Comparison of ENCODE assay signal across 24 mouse cellular contexts in genomic region chr7:56257875-56258441, GRCm38 (mm10). TPM values are rescaled to one million over a fixed set of nuclear protein-coding genes. Genes with fewer than 3 reads are reported as not detected.
"Had no signal": no experiment of that assay in that cellular context is flagged by ENCODE, and none has a peak within 500 bp of the region (broad histone marks: within the 10 kb centered on the region; RNA-seq: fewer than 3 reads in every experiment).

No protein-coding gene starts in this region.

- ATAC-seq: midbrain, embryonic 15.5 days had no signal

- H3K4me1 ChIP-seq: liver, embryonic 13.5 days; midbrain, embryonic 12.5 days; midbrain, embryonic 15.5 days; neural tube, embryonic 12.5 days; neural tube, embryonic 15.5 days had no signal

- DNase-seq: kidney, postnatal 14 days; kidney, postnatal 4 days; layer of hippocampus, postnatal 36 days; liver, embryonic 13.5 days; lung, adult 2 months; right cerebral cortex, adult 18-20 months; right cerebral cortex, postnatal 14 days; right cerebral cortex, postnatal 4 days; thymus, adult 2 months; thymus, postnatal 14 days; thymus, postnatal 4 days had no signal

- H3K36me3 ChIP-seq: liver, embryonic 13.5 days; midbrain, embryonic 12.5 days; midbrain, embryonic 15.5 days; neural tube, embryonic 12.5 days; neural tube, embryonic 15.5 days had no signal

- H3K4me3 ChIP-seq: left cerebral cortex, adult 2 months; liver, embryonic 13.5 days; midbrain, embryonic 12.5 days; midbrain, embryonic 15.5 days; neural tube, embryonic 12.5 days; neural tube, embryonic 15.5 days had no signal

- H3K27me3 ChIP-seq: liver, embryonic 13.5 days; midbrain, embryonic 12.5 days; midbrain, embryonic 15.5 days; neural tube, embryonic 12.5 days; neural tube, embryonic 15.5 days had no signal

- H3K4me2 ChIP-seq: liver, embryonic 13.5 days; midbrain, embryonic 12.5 days; midbrain, embryonic 15.5 days; neural tube, embryonic 12.5 days; neural tube, embryonic 15.5 days had no signal

- H3K9me3 ChIP-seq: liver, embryonic 13.5 days; midbrain, embryonic 12.5 days; midbrain, embryonic 15.5 days; neural tube, embryonic 12.5 days; neural tube, embryonic 15.5 days had no signal

- H3K9ac ChIP-seq: liver, embryonic 13.5 days; midbrain, embryonic 12.5 days; midbrain, embryonic 15.5 days; neural tube, embryonic 12.5 days; neural tube, embryonic 15.5 days had no signal

- H3K27ac ChIP-seq: left cerebral cortex, adult 2 months; liver, embryonic 13.5 days; macrophage; midbrain, embryonic 12.5 days; midbrain, embryonic 15.5 days; neural tube, embryonic 12.5 days; neural tube, embryonic 15.5 days; stomach, postnatal 0 days had no signal

RNA-seq across cellular contexts. Expression of gene Oca2, which starts 18.4 kb away (rescaled TPM):
- total RNA-seq: liver, adult 2 months; megakaryocyte, adult 5-6 weeks had no signal
- polyA plus RNA-seq: limb, embryonic 11.5 days; limb, embryonic 14.5 days; liver, adult 2 months; liver, embryonic 13.5 days; liver, embryonic 16.5 days; lung, adult 2 months; lung, embryonic 16.5 days; macrophage; thymus, adult 2 months had no signal
